Mouse (Mus musculus) thymus, adult 2 months (tissue): ENCODE data around the gene Grcc10. TPM values are rescaled to one million over a fixed set of nuclear protein-coding genes. Genes with fewer than 3 reads are reported as not detected.

Experiments used
- DNase-seq: peaks from one replicate; pipeline ENCODE4 v3.0.0; 2021
- H3K27ac ChIP-seq: fragments of 200-500 bp; 2 replicates; pipeline ENCODE4 v1.5.1; 2012; ENCODE audit warnings: low read length, control low read depth; ENCODE audit not compliant: control insufficient read depth, insufficient read depth
- H3K27me3 ChIP-seq: fragments of 200-500 bp; 2 replicates; pipeline ENCODE4 v1.6.1; 2012; ENCODE audit warnings: mild to moderate bottlenecking, low read length, moderate library complexity, mixed read lengths; ENCODE audit not compliant: control insufficient read depth, insufficient read depth
- H3K36me3 ChIP-seq: fragments of 200-500 bp; 2 replicates; pipeline ENCODE4 v1.6.1; 2012; ENCODE audit warnings: mild to moderate bottlenecking, low read length, moderate library complexity; ENCODE audit not compliant: control insufficient read depth, insufficient read depth
- H3K4me1 ChIP-seq: fragments of 200-500 bp; replicated peaks from 2 replicates; pipeline ENCODE4 v1.6.1; 2012; ENCODE audit warnings: low read length; ENCODE audit not compliant: control insufficient read depth, insufficient read depth
- H3K4me3 ChIP-seq: fragments of 200-500 bp; 2 replicates; pipeline ENCODE4 v1.5.1; 2012; ENCODE audit warnings: mild to moderate bottlenecking, low read length, control low read depth, moderate library complexity; ENCODE audit not compliant: control insufficient read depth, insufficient read depth
- CTCF ChIP-seq: fragments of 200-500 bp; IDR thresholded peaks from 2 replicates; pipeline ENCODE4 v1.5.1; 2012; ENCODE audit warnings: mild to moderate bottlenecking, control low read depth, low read length, moderate library complexity, borderline replicate concordance; ENCODE audit not compliant: control insufficient read depth, poor library complexity, insufficient read depth; ENCODE audit errors: extremely low read depth
- POLR2A ChIP-seq: fragments of 200-500 bp; IDR thresholded peaks from 2 replicates; pipeline ENCODE4 v1.6.1; 2012; ENCODE audit warnings: mild to moderate bottlenecking, low read length, control low read depth, moderate library complexity; ENCODE audit not compliant: control insufficient read depth, poor library complexity, insufficient read depth; ENCODE audit errors: extremely low read depth
- WGBS: fragments of 180-500 bp; shearing (Covaris S2); methylation state at CpG from one replicate; pipeline ENCODE4 v1.1.7; 2018; 5-methylcytosine and 5-hydroxymethylcytosine counted together
- polyA plus RNA-seq: library from polyadenylated mRNA; depleted of rRNA; stranded (reverse); fragments of >200 nt; gene quantifications from 2 replicates; pipeline ENCODE4 v1.2.3, GENCODE M21; 2012

The Grcc10 gene
- polyA plus RNA-seq, 1 experiment: 352 TPM

DNA sequence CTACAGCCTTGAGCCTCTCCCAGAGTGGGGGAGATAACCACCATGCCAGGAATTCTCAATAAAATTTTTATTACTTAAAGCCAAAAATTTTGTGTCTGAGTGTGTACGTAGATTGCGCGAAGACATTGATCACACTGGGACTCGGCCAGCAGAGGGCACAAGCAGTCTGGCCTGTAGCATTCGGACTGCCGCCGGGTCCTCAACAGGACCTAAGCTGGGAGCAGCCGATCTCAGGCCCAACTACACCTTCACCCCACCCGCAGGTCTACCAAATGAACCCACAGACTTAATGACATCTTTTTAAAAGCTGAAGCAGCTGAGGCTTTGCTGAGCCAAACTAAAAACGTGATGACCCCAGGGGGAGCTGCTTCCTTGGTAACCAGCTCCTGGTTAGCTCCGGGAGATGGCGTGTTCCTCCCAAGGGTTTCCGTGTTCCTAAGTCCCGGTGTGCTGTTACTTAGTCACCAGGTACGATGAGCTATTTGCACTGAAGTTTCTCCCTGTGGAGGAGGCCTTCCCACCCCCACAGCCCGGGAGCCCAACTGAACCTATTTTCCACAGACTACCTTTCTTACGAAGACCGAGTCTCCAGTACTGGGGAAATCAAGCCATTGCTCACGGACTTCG lies 24.2 kb downstream of the Grcc10 start:
- peaks cover 35% of the 10 kb centered on the region for H3K4me1 ChIP-seq
- H3K36me3 ChIP-seq: peaks cover 15% of the 10 kb centered on the region
- WGBS: 67% methylated on average over 20 of the region's 20 CpGs
- TF ChIP-seq CTCF (peak; percentile 81; the same call in 1 of the 2 replicates), POLR2A (no peak)
- H3K4me3 ChIP-seq: no peak overlapping the region
- peak; percentile 52 for DNase-seq
- H3K27me3 ChIP-seq: no peaks in the 10 kb centered on the region
- no peak overlapping the region for H3K27ac ChIP-seq

DNA sequence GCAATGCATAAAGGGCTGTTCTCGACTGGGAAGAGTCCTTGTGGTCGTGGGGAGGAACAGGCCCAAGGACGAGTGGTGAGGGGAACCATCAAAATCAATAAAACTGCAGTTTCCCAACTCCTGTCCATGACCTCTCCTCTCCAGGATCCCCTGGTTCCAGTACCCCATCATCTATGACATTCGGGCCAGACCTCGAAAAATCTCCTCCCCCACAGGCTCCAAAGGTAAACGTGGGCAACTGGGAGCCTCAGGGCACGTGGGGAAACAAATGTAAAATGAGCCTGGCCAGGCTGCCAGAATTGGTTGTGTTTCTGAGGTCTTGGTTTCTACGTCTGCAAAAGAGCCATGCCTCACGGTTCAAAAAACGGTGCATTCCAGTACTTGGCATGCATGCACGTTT lies 28.3 kb downstream of the Grcc10 start:
- WGBS: 16% methylated on average over 11 of the region's 11 CpGs
- peak overlapping the region; percentile 99 for H3K4me3 ChIP-seq
- TF ChIP-seq POLR2A (no peak), CTCF (no peak)
- peaks cover 15% of the 10 kb centered on the region for H3K4me1 ChIP-seq
- DNase-seq: no peak
- H3K36me3 ChIP-seq: peaks cover 21% of the 10 kb centered on the region
- H3K27me3 ChIP-seq: no peaks in the 10 kb centered on the region
- no peak overlapping the region for H3K27ac ChIP-seq

DNA sequence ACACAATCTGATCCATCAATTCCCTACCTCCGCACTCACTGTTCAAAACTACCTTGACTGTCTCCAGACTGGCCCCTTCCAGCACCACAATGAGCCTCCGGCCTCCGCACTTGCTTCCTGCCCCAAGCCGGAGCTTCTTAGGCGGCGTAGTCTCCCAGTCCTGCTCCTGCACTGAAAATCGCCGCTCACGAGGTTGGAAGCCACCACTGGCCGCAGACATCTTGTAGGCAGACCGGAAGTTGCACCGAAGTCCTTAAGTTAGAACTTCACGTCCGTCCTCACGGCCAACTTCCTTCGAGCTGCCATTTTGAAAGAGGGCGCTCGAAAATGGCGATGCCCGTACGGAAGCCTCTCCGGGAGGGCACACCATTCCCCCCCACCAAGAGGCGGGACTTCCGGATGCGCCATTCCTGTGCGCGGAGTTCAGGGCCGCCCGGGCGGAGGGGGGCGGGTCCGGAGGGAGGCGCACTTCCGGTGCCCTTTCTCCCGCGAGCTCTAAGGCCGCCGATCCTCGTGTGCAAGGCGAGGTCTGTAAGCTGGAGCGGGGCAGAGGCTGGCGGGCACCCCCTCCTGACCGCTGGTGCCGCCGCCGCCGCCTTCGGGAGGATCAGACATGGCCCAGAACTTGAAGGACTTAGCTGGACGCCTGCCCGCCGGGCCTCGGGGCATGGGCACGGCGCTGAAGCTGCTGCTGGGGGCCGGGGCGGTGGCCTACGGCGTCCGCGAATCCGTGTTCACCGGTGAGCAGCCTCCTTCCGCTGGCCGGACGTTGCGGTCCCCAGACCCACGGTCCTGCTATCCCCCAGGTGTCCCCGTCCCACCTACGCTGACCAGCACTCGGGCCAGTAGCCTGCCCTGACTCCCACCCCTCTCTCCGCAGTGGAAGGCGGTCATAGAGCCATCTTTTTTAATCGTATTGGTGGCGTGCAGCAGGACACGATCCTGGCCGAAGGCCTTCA lies 29.1 kb downstream of the Grcc10 start, which contains the start of the genes Emg1 and Phb2:
TSS of gene Emg1 (minus strand) at position 355 of the 959 bp plus-strand sequence.
TSS of gene Phb2 (plus strand) at position 513 of the 959 bp plus-strand sequence.
- no peaks in the 10 kb centered on the region for H3K27me3 ChIP-seq
- H3K4me3 ChIP-seq: peak within 1 kb of the TSS; percentile 99
- WGBS: 1% methylated on average over 76 of the region's 76 CpGs
- peak; percentile 98 for DNase-seq
- peak; percentile 55; the same call in 1 of the 2 replicates for TF ChIP-seq CTCF
- TF ChIP-seq POLR2A: peak; percentile 79; the same call in 1 of the 2 replicates
- peaks cover 21% of the 10 kb centered on the region for H3K36me3 ChIP-seq
- H3K4me1 ChIP-seq: peaks cover 15% of the 10 kb centered on the region
- H3K27ac ChIP-seq: peak within 1 kb of the TSS; percentile 72

DNA sequence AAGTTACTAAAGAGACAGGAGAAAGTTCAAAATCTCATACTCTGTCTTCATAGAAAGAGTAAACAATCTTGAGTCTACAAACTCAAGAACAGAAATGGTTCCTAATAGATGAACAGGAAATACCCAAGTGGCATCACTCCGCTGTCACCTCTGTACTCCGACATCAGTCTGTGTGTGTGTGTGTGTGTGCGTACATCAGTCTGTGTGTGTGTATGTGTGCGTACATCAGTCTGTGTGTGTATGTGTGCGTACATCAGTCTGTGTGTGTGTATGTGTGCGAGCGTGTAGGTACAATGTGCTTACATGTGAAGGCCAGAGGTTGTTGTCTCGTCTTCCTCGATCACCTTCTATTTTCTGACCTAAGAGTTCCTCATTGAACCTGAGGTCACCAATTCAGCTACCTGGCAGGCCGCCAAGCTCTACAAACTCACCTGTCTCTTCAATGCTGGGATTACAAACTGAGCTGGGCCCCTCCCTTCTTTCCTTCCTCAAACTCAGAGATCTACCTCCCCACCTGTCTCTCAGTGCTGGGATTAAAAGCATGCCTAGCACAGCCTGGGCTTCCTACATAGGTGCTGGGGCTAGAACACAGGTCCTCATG lies 32.8 kb downstream of the Grcc10 start:
- H3K27ac ChIP-seq: no peak overlapping the region
- WGBS: 98% methylated on average over 10 of the region's 10 CpGs
- H3K4me1 ChIP-seq: peaks cover 11% of the 10 kb centered on the region
- TF ChIP-seq POLR2A (no peak), CTCF (no peak)
- no peak overlapping the region for H3K4me3 ChIP-seq
- peaks cover 33% of the 10 kb centered on the region for H3K36me3 ChIP-seq
- no peaks in the 10 kb centered on the region for H3K27me3 ChIP-seq
- no peak for DNase-seq

DNA sequence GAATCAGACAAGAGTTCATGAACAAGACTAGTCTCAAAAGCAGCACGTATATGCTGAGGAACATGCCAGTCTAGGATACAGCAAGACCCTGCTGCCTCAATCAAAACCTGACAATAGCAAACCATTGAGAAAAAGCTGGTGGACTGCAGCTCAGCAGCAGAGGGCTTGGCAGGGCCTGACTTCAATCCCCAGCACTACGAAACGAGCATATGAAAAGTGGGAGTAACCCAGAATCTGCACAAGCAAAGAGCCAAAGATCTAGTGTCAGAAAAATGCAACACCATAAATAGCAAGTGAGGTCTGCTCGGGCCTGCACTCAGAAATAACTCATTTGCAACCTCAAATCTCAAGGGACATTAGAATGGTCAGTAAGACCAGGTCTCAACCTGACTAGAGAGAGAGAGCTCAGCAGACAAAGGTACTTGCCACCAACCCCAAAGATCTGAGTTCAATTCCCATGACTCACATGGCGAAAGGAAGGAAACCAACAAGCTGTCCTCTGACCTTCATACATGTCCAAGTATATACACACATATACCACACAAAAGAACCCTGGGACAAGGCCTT lies 35.0 kb downstream of the Grcc10 start:
- TF ChIP-seq CTCF: no peak
- TF ChIP-seq POLR2A: no peak
- peaks cover 49% of the 10 kb centered on the region for H3K36me3 ChIP-seq
- WGBS: 93% methylated on average over 5 of the region's 5 CpGs

DNA sequence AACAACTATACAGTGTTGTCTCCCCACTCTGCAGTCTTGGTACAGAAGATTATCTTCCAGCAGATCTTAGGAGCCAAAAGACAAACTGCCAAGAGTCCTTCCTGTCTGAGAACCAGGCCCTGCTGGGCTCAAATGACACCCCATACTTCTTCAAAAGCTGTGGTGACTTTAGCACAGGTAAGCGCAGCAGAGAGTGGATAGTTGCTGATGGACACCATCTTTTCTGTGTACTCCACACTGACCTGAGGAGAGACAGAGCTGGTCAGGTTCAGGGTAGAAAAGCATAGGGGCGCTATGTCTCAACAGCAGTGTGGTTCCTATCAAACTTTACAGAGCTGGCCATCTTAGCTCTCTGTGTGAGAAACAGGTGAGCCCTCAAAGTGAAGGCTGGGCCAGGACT lies 36.8 kb downstream of the Grcc10 start:
- Histone ChIP-seq H3K4me1 (no peaks in the 10 kb centered on the region; the same call in 1 of the 2 replicates), H3K27me3 (no peaks in the 10 kb centered on the region), H3K27ac (no peak overlapping the region), H3K4me3 (no peak overlapping the region), H3K36me3 (peaks cover 49% of the 10 kb centered on the region)
- TF ChIP-seq POLR2A (no peak), CTCF (no peak)
- no peak for DNase-seq
- WGBS: 96% methylated on average over 2 of the region's 2 CpGs

More for the DNA sequence above, 35.0 kb downstream of the Grcc10 start:
- Histone ChIP-seq H3K4me3 (no peak overlapping the region), H3K27ac (no peak overlapping the region), H3K27me3 (no peaks in the 10 kb centered on the region), H3K4me1 (peaks cover 4% of the 10 kb centered on the region)
- DNase-seq: no peak
